Mouse (Mus musculus): ENCODE measurements around the gene 2310033P09Rik.
A peak's percentile ranks its signal among the peaks of the same experiment; 100 is the strongest.

Gene 2310033P09Rik

DNA sequence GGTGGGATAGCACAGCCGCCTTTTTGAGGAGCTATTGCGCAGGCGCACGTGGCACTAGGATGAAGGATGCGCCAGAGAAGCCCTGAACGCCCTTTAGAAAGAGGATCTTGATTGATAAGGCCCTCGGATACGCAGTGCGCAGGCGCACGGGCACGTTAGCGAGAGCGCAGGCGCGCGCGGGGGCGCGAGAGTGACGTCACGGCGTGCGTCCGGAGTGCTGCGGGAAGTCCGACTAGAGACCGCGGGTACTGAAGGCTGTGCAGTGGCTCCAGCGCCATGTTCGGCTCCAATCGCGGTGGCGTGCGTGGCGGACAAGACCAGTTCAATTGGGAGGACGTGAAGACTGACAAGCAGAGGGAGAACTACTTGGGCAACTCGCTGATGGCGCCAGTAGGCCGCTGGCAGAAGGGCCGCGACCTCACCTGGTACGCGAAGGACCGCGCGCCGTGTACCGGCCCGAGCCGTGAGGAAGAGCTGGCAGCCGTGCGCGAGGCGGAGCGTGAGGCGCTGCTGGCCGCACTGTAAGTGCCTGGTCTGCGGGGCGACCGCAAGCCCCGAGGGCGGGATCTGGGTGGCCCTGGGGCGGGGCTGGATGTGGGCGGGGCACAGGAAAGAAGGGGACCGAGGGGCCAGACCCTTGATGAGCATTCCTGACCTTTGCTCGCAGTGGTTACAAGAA is at the start of gene 2310033P09Rik:
Gene 2310033P09Rik (plus strand): TSS at position 169 of the 679 bp plus-strand sequence.
- DNase-seq (ENCODE audit: low spot score), result peak; percentile 92

DNA sequence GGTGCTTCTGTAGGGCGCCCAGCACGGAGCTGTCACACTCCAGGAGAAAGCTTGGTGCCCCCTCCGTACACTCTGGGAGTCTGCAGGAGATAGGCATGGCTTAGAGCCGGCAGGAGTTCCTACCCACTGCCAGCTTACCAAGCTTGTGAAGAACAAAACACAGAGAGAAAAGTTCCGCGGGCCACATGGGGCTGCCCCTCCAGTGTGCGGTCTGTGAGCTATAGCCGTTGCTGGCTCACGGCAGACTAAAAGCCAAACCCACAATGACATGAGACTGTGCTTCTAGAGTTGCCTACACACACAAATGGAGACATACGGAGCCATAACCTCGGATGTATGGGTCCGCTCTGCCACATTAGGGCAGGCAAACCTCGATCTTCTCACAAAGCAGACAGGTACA is 49.0 kb upstream of the 2310033P09Rik start:
- no peak for DNase-seq (ENCODE audit: low spot score)

DNA sequence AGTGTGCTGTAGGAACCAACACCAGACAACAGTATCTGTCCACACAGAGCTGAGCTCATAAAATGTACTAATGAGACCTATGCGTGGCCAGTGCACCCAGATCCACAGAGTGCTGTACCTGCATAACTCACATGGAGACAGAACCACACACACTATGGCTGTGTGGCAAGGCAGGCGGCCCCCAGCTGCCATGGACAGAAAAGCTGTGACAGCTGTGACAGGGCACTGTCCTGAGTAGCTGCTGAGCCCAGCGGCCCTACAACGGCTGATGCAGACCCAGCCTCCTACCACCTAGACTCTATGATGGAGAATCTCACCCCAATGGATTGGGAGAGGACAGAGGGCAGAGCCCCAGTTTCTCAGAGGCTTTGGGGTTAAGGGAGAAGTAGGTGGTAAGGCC is 48.6 kb upstream of the 2310033P09Rik start:
- DNase-seq (ENCODE audit: low spot score), result no peak

DNA sequence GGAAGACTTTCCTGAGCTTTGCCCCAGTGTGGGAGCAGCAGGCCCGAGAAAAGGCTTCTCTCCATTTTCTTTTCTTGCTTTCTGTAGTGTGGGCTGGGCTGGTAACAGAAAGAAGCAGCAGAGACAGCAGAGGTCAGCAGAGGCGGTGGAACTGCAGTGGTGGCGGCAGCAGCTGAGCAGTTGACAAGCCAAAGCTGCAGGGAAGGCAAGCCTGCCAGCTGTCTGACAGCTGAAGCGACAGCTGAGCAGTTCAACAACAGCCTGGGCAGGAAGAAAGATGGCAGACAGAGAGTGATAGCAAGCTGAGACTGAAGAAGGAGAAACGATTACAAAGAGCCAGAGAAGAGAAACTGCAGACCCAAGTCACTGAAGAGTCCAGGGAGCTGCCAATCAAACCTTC is 46.7 kb upstream of the 2310033P09Rik start:
- DNase-seq (ENCODE audit: low spot score), result no peak

DNA sequence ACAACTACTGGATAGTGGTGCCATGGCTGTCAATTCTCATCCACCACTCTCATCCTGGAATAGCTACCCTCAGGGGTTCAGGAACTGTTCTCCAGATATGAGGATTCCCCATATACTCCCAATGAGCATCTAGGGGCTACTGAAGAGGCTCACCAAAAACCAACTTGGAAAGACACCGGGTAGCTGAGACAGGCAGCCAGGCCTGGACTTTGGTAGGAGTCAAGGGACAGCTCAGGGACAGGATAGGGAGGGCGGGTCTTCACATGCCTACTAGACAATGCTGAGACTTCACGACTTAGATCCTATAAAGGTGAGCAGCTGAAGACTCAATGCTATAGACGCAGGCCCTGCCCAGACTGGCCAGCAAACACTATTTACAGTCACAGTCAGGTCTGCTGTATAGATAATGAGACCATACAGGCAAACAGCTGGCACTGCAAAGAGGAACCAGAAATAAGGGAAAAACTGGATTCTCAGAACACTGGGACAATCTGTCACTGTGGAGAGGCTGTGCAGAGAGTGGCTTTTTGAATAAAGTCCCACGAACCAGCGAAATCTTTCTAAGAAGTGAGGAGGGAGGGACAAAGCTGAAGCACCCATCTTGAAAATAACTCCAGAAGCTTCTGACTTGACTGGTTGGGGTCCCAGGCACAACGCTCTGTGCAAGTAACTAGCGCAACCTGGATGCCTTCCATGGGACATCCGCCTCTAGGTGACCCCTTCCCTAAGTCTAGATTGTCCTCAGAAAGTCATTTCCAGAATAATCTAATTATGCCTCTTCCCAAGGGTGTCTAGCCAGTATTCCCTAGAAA is 45.5 kb upstream of the 2310033P09Rik start:
- DNase-seq (ENCODE audit: low spot score), result no peak

DNA sequence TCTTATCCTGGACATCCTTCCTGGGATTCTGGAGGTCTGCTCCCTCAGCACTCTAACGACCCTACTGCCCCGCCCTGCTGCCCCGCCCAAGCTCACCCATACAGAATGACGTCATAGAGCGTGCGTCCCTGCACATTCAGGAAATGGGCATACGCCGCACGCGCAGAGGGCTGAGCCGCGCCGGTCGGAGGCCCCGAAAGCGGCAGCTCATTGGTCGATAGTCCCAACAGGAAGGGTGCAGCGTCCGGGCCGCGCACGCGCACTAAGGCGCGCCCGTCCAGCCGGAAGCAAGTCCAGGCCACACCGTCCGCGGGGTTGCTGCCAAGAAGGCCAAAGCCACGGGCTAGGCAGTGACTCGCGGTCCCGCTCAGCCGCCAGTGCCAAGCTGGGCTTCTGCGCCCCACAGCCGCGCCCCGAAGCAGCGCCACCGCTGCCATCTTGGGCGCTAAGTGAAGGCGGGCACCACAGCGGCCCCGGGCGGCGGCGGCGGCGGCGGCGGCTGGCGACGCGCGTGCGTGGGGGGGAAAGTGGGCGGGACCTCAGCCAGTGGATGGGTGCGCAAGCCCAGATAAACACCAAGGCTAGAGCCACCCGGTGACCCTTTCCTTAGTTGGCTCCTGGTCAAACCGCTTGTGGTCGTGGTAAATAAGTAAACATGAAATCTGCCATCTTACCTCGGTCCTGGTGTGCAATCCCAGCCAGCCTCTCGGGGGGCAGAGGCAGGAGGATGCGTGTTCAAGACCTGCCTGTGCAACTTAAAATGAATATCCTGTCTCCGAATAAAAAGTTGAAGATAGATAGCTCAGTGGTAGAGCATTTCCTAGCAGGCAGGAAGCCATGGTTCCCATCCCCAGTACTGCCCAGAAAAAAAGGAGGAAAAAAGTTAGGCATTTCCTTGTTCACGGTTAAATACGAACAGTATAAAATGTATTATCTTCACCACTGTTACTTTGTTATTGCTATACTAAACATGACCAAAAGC is 44.6 kb upstream of the 2310033P09Rik start, which contains the start of gene Iba57:
Gene Iba57 (minus strand): TSS at position 485 of the 982 bp plus-strand sequence.
- peak; percentile 99 for DNase-seq (ENCODE audit: low spot score)

DNA sequence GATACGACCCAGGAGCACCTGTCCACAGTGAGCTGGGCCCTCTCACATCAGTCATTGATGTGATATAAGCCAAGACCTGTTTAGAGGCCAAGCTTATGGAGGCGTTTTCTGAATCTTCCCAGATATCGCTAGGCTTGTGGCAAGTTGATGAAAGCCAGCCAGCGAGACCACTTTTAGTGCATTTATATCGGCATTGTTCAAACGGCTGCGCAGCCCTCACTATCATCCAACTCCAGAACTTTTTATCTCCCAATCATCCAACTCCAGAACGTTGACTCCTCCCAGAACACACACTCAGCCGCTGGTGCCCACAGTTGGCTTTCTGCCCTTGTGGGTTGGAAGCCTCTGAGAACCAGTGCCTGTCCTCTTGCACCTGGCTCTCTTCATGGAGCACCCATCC is 43.7 kb upstream of the 2310033P09Rik start:
- DNase-seq (ENCODE audit: low spot score), result no peak

DNA sequence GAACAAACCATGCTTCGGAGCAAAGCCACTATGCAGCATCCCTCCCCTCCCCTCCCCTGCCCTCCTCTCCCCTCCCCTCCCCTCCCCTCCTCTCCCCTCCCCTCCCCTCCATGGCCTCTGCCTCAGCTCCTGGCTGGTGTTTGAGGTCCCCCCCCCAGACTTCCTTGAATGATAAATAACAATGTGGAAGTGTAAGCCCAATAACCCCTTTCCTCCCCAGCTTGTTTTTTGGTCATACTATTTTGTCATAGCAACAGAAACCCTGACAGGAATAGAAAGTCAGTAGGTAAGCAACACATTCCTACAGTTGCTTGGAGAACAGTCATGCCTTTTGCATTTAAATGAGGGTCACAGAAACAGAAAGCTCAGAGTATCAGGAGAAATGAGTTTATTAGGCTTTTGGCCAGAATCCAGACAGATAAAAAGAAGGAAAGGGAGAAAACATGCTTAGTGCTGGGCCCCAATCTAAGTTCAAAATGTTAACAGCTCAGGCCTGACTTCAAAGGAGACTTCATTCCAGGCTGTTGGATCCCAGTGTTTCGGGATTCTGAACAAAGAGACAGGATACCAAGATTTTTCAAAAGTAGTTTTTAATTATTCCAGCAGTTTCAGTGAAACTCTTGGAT is 42.4 kb upstream of the 2310033P09Rik start:
- no peak for DNase-seq (ENCODE audit: low spot score)

DNA sequence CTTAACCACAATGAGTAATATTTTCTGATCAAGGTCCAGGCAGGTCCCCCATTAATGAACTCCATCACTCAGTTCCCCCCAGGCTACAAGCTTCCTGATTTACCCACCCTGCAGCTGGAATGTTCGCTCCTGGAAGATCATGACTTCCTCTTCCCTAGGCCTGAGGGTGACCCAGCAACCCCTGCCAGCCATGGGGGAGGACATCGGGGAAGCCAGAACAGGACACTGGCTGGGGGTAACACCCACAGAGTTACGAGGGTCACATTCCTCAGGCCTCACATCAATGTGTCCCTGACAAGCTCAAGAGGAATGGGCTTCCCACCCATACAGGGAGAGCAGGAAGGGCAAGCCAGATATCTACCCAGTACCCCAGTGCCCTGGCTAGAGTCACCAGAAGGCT is 38.3 kb upstream of the 2310033P09Rik start:
- no peak for DNase-seq (ENCODE audit: low spot score)

DNA sequence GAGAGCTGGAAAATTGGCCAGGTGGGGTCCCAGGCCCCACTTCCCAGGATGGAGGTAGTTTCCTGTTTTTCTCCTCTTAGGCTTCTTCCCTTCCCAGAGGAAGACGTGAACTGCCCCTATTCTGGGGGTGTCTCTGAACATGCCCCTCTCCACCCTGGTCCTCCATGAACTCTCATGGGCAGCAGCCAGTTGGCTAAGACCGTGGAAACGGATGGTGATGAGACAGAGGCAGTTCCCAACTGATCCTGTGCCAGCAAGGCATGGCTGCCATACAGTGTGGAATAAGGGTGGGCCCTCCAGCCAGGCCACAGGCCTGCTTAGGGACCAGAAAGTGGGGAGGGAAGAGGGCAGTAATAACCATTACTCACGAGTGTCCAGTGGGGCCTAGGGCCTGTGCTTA is 37.6 kb upstream of the 2310033P09Rik start:
- DNase-seq (ENCODE audit: low spot score), result no peak

DNA sequence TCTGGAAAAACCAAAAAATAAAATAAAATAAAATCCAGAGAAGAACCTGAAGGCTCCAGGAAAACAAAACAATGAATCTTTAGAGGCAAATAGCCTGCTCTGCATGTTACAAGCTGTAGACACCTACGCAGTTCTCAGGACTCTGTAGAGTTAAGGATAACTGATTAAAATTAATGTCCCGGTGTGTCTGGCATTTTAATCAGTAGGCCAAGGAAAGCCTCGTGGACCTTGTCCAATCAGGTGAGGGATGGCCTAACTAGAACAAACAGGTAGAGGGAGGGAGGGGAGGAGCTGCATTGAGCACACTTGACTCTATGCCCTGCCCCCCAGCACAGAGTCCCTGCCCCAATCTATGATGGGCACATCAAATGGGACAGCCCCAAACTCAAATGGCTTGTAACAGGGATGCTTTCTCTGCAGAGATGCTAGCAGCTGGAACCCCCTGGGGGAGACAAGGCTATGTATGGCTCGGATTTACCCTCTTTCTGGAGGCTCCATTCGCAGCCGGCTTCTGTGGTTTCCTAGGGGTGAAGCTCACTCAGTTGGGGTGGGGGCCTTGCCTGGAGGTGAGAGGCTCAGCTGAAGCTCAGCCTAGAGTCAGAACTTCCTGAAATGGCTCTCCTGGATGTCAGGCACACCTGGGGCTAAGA is 33.8 kb upstream of the 2310033P09Rik start:
- DNase-seq (ENCODE audit: low spot score), result no peak

DNA sequence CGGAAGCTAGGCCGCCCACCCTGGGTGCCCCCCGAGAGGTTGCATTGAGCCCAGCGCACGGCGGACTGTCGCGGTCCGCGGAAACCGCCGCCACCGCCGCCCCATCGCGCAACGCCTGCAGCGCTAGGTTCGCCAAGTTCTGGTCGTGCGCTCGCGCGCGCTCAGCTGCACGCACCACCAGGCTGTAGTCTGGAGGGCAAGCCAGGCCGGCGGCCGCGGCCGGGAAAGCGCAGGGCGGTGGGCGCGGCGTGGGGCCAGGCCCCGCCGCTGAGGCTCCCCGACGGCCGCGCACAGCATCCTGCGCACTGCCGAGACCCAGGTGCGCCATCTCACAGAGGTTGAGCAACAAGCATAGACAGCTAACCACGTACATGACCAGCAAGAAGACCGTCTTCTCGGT is 31.6 kb upstream of the 2310033P09Rik start:
- DNase-seq (ENCODE audit: low spot score), result no peak

DNA sequence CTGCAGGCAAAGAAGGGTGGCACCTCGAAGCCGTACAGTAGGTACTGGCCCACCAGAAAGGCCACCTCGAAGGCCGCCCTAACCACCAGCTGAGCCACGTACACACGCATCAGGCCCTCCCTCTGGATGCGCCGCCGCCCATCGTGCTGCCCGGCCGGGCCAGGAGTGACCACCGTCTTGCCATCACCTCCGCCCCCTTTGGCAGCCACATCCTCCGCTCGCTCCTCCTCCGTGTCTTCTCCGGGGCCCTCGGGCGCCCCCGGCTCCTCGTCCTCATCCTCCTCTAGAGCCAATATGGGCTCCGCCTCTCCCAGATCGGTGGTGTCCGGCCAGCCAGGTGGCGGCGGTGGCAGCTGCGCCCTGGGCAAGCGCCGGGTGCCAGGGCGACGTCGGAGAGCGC is 31.2 kb upstream of the 2310033P09Rik start:
- DNase-seq (ENCODE audit: low spot score), result no peak

DNA sequence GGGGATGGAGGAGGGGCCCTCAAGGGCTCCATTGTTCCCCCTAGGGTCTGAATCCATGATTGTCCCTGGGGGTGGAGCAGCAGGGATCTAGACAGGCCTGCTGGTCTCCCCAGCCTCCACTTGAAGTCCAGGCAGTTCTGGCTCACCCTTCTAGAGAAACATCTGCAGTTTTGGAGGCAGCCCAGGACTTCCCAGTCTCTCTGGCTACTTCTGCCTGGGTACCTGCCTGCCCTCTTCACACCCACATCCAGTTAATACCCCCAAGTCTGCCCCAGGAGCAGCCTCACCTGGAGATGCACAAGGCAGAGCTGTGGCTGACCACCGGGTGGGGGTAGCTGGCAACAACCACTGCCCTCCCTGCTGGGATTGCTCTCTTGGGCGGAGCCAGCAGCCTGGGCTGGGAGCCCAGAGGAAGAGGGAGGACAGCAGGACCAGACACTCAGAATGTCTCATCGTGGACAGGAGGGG is 25.2 kb upstream of the 2310033P09Rik start, which contains the start of gene Gjc2:
Gene Gjc2 (minus strand): TSS at position 350 of the 468 bp plus-strand sequence.
- DNase-seq (ENCODE audit: low spot score), result peak; percentile 75

DNA sequence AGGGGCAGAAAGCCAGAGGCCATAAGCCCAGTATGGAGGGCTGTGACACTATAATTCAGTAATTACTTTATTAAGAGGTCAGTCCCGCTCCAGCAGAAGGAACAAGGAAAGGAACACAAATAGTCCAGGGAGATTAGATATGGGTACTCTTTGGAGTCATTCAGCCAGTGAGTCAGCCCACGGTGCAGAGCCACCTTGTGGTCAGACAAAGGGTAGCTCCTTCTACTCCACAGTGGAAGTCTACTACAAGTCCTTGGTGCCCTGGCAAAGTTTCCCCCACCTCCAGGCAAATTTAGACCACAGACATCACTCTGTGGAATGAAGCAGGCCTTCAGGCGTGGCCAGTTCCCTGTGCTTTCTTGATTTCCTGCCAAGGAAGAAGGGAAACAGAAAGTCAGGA is 24.3 kb upstream of the 2310033P09Rik start:
- DNase-seq (ENCODE audit: low spot score), result peak; percentile 67

DNA sequence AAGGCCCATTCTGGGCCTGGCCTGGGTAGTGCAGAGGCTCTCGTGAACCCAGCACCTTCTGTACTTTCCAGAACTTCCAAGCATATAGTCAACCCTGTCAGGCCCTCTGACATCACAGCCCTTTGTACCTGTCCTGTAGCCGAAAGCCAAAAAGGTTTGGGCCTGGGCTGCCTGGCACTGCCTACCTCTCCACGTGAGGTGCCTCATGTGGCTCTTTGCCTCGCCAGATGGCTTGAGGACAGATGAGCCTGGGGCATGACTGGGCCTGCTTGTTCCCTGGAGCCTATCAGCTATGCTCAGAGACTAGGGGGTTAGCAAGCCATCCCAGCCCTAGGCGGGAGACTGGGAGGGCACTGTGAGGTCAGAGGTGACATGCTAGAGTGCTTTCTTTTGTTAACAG is 22.6 kb upstream of the 2310033P09Rik start:
- no peak for DNase-seq (ENCODE audit: low spot score)

DNA sequence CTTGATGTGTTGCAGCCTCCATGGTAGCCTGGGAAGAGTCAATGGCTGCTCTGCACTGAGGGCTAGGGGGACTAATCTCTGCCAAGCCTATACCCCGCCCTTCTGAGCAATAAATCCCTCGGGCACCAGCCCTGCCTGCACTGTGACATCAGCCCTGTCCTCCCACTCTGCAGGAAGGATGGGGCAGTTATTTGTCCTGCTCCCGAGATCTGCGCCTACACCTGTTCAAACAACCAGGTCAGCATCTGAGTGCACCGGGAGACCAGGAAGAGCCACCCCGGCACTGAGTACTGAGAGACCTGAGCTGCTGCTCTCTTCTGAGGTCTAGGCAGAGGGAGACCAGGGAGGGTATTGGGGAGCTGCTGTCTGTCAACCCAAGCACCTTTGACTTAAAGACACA is 20.4 kb upstream of the 2310033P09Rik start:
- DNase-seq (ENCODE audit: low spot score), result no peak

DNA sequence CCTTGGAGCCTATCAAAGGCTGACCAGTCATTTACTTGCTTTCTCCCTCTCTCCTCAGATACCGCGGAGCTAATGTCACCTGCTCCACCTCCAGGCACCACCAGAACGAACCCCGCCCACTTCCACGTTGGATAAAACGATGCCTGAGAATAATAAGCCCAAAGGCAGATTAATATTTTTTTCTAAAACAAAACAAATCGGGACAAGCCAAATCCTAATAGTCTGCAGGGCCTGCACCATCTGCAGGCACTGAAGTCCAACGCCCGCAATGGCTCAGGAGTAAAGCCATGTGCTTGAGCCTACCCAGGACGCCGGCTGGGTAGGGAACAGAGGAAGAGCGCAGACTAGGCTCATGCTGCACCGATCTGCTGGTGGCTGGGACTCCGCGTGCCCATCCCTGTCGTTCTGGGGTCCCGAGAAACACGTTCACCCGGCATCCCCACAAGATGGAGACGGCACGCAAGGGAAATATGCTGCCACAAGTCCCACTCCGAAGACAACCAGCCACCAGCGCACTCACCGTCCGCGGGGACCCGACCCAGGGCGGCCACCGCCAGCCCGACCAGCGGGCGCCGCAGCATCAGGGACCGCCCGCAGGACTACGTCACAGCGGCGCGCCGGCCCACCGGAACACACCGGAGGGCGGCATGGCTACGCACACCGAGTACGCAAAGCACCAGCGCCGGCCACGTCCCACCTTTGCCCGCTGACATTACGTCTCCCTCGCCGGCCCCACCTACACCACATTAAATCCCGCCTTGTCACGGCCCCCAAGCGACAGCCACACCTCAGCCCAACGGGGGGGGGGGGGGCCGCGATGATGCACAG is 16.7 kb upstream of the 2310033P09Rik start:
- DNase-seq (ENCODE audit: low spot score), result peak; percentile 91

DNA sequence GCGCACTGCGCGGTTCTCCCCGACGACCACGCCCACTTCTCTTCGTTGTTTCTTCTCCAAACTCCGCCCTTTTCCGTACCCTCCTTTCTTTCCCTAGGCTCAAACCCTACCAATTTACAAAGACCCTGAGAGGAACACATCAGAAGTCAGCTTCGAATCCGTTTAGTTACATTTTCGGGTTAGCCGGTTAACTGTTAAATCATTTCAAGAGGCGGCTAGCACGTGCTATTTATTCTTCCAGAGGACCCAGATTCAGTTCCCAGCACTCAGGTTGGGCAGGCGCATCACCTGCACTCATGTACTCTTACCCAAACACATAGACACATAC is 16.1 kb upstream of the 2310033P09Rik start, which contains the start of gene Guk1:
Gene Guk1 (minus strand): TSS at position 154 of the 328 bp plus-strand sequence.
- DNase-seq (ENCODE audit: low spot score), result no peak

DNA sequence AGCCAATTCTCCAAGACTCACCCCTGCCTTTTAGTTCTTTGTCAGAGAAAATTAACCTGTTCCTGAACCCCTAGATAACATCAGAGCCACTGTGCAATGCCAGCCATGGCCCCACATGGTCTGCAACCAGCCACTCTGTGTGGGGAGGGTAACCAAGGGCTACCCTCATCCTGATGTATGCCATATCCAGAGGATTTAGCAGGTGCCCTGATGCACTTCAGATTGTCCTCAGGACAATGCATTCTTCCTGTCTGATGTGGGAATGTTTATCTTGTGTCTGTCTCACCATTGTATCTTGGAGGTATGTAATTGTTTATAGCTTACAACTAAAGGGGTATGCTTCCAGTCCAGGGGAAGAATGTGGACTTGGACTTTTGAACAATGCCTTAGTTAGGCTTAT is 11.9 kb upstream of the 2310033P09Rik start:
- DNase-seq (ENCODE audit: low spot score), result no peak
